ENCODE assay signal across 1 mouse cellular context in the genomic region with DNA sequence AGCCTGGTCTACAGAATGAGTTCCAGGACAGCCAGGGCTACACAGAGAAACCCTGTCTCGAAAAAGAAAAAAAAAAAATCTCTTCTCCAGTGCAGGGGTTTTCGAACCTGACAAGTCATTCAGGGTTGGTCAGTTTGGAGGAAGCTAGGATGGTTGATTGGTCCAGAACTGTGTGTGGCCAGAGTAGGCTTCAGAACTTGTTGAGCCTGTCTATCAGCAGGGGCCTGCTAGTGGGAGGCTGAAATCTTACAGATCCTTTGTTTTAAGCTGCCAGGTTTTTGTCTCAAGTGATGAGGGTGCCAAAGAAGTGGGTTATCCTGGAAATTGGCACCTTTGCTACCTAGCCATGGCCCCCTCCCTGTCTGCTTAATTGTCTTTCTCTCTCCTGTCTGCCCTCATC.
A peak's percentile ranks its signal among the peaks of the same experiment; 100 is the strongest.
TF ChIP-seq lines count a peak whose summit lies in the region.

No protein-coding gene starts in this region.

TF ChIP-seq in CH12.LX, 34 proteins besides CTCF, POLR2A, EP300 and RAD21:
- TF ChIP-seq ZNF384 (IDR thresholded peaks at IDR 0.05; ENCODE audit: low read depth, low read length): peak; percentile 49; the same call in 1 of the 2 replicates
- no peak for TF ChIP-seq NELFE (IDR thresholded peaks at IDR 0.05; ENCODE audit: low read depth, low read length)
- no peak for TF ChIP-seq POLR2AphosphoS2 (IDR thresholded peaks at IDR 0.05; ENCODE audit: low read depth, low read length)
TF ChIP-seq in CH12.LX: peak in this region for 1.
